Mouse (Mus musculus): ENCODE measurements around the gene Hist1h4d.
"Not testable (repeated sequence)": the region's sequence is repeated elsewhere in the genome, so short reads cannot be mapped to it uniquely, and the experiment has no call there.

DNA sequence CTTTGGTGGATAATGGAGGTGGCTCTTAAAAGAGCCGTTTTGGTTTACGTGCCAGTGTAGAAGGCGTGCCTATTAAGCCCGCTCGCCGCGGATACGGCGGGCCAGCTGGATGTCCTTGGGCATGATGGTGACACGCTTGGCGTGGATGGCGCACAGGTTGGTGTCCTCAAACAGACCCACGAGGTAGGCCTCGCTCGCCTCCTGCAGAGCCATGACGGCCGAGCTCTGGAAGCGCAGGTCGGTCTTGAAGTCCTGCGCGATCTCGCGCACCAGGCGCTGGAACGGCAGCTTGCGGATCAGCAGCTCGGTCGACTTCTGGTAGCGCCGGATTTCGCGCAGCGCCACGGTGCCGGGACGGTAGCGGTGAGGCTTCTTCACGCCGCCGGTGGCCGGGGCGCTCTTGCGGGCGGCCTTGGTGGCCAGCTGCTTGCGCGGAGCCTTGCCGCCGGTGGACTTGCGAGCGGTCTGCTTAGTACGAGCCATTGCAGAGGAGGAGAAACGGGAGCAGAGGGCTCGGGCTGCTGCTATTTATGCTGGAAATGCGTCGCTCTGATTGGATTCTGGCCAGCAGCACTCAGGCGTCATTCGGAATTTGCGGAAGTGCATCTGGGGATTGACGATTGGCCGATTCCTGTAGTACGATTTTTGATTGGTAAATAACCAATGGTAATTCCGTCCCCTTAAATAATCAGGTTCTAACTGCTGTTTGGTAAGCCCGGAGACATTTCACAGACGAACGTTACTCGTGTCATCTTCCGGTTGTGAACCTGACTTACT, 19.3 kb upstream of the Hist1h4d start, which contains the start of gene Hist1h3e:
- TF ChIP-seq CTCF (IDR thresholded peaks at IDR 0.05 in 2 of 3, conservative IDR thresholded peaks at IDR 0.05 in 1 of 3; ENCODE audit: control insufficient read depth in 1 of 3, insufficient read depth in 1 of 3, low read depth in 2 of 3, low read length in 3 of 3, poor library complexity in 1 of 3, severe bottlenecking in 1 of 3); USF2 (IDR thresholded peaks at IDR 0.05; ENCODE audit: borderline replicate concordance in 1 of 2, insufficient read depth in 1 of 2, low read depth in 1 of 2, low read length in 2 of 2); ZC3H11A (IDR thresholded peaks at IDR 0.05; ENCODE audit: low read depth, low read length); RCOR1 (IDR thresholded peaks at IDR 0.05; ENCODE audit: low read depth, low read length); CHD2 (IDR thresholded peaks at IDR 0.05; ENCODE audit: low read length); MAX (IDR thresholded peaks at IDR 0.05; ENCODE audit: low read length); EP300 (IDR thresholded peaks at IDR 0.05; ENCODE audit: low read depth in 1 of 2, low read length in 2 of 2); USF1 (IDR thresholded peaks at IDR 0.05; ENCODE audit: low read depth, low read length): not testable (repeated sequence)
- peak; percentile 58; the same call in 1 of the 2 replicates for TF ChIP-seq GATA1 (IDR thresholded peaks at IDR 0.05; ENCODE audit: low read depth, low read length)
- peak; percentile 97 to 99 for TF ChIP-seq POLR2A (IDR thresholded peaks at IDR 0.05; ENCODE audit: control insufficient read depth in 1 of 2, insufficient read depth in 1 of 2, low read depth in 1 of 2, low read length in 2 of 2, poor library complexity in 1 of 2)
- TF ChIP-seq TBP (IDR thresholded peaks at IDR 0.05; ENCODE audit: low read depth, low read length): peak; percentile 99
- TF ChIP-seq TAL1 (IDR thresholded peaks at IDR 0.05; ENCODE audit: low read length): peak; percentile 33; the same call in 1 of the 2 replicates

Measured in MEL (cell line).